Comparison of ENCODE assay signal across 12 mouse cellular contexts in genomic region chr3:129565458-129565857, GRCm38 (mm10). TPM values are rescaled to one million over a fixed set of nuclear protein-coding genes. Genes with fewer than 3 reads are reported as not detected.
DNase-seq lines count a peak whose midpoint lies in the region; ATAC-seq lines count a peak whose summit lies in the region.
"Had no signal": no experiment of that assay in that cellular context is flagged by ENCODE, and none has a peak within 500 bp of the region (broad histone marks: within the 10 kb centered on the region; RNA-seq: fewer than 3 reads in every experiment).

No protein-coding gene starts in this region.

- no peak overlapping the region for H3K4me2 ChIP-seq in heart, embryonic 14.5 days (ENCODE audit: low read length)
- H3K4me2 ChIP-seq in liver, embryonic 12.5 days = peak overlapping the region; percentile 22; the same call in 1 of the 2 replicates
- H3K4me2 ChIP-seq in stomach, embryonic 16.5 days (ENCODE audit: low read depth, low read length) = no peak overlapping the region
- H3K4me2 ChIP-seq in hindbrain, embryonic 12.5 days (replicated peaks) = no peak overlapping the region

- no peak for DNase-seq in heart, postnatal 25 days (ENCODE audit: low spot score)
- peak; percentile 21 for DNase-seq in c-Kit-positive CD71-positive TER-119-negative erythroid progenitor cells, embryonic 14.5 days (ENCODE audit: low read depth)
- DNase-seq in thymus, postnatal 14 days = no peak
- DNase-seq: cerebellum, adult 2 months; forebrain, postnatal 0 days; gastrocnemius, postnatal 10 days; kidney, postnatal 14 days had no signal

- peak overlapping the region; percentile 14 to 26; a peak in 1 of 4 replicates for H3K27ac ChIP-seq in heart, embryonic 14.5 days (replicated peaks in 1 of 2; ENCODE audit: control insufficient read depth in 1 of 2, insufficient read depth in 1 of 2, low read depth in 2 of 2, low read length in 2 of 2)
- H3K27ac ChIP-seq in liver, embryonic 12.5 days = peak overlapping the region; percentile 10
- peak overlapping the region; percentile 36; the same call in 1 of the 2 replicates for H3K27ac ChIP-seq in stomach, embryonic 16.5 days (ENCODE audit: low read length)
- H3K27ac ChIP-seq in hindbrain, embryonic 12.5 days = no peak overlapping the region
- H3K27ac ChIP-seq: limb, embryonic 10.5 days had no signal

- no peaks in the 10 kb centered on the region for H3K36me3 ChIP-seq in heart, embryonic 14.5 days (ENCODE audit: control insufficient read depth, insufficient read depth, low read length)
- peaks cover 8% of the 10 kb centered on the region; the same call in 1 of the 2 replicates for H3K36me3 ChIP-seq in liver, embryonic 12.5 days
- H3K36me3 ChIP-seq in stomach, embryonic 16.5 days (ENCODE audit: control insufficient read depth, insufficient read depth, low read length) = no peaks in the 10 kb centered on the region
- peaks cover 3% of the 10 kb centered on the region; the same call in 1 of the 2 replicates for H3K36me3 ChIP-seq in hindbrain, embryonic 12.5 days

- peaks cover 12 to 21% of the 10 kb centered on the region in 2 experiments for H3K4me1 ChIP-seq in heart, embryonic 14.5 days (ENCODE audit: control insufficient read depth in 2 of 2, insufficient read depth in 2 of 2, low read length in 2 of 2)
- H3K4me1 ChIP-seq in liver, embryonic 12.5 days = peaks cover 26% of the 10 kb centered on the region
- peaks cover 19% of the 10 kb centered on the region for H3K4me1 ChIP-seq in stomach, embryonic 16.5 days (ENCODE audit: control insufficient read depth, insufficient read depth, low read length)
- H3K4me1 ChIP-seq in hindbrain, embryonic 12.5 days = no peaks in the 10 kb centered on the region
- H3K4me1 ChIP-seq: limb, embryonic 10.5 days had no signal

- WGBS in heart, embryonic 14.5 days = 69% methylated on average over 8 of the region's 8 CpGs
- 40% methylated on average over 8 of the region's 8 CpGs for WGBS in liver, embryonic 12.5 days (ENCODE audit: insufficient replicate concordance)
- 78% methylated on average over 8 of the region's 8 CpGs for WGBS in stomach, embryonic 16.5 days
- WGBS in hindbrain, embryonic 12.5 days = 90% methylated on average over 8 of the region's 8 CpGs

- no peak overlapping the region for H3K4me3 ChIP-seq in heart, embryonic 14.5 days (ENCODE audit: control insufficient read depth in 1 of 2, insufficient read depth in 1 of 2, low read depth in 1 of 2, low read length in 2 of 2)
- no peak overlapping the region for H3K4me3 ChIP-seq in liver, embryonic 12.5 days
- H3K4me3 ChIP-seq in stomach, embryonic 16.5 days (replicated peaks; ENCODE audit: low read length) = no peak overlapping the region
- H3K4me3 ChIP-seq in hindbrain, embryonic 12.5 days = no peak overlapping the region
- H3K4me3 ChIP-seq: limb, embryonic 10.5 days had no signal

- no peak overlapping the region for H3K9ac ChIP-seq in heart, embryonic 14.5 days (ENCODE audit: low read length)
- H3K9ac ChIP-seq in liver, embryonic 12.5 days = no peak overlapping the region
- no peak overlapping the region for H3K9ac ChIP-seq in stomach, embryonic 16.5 days (ENCODE audit: low read length)
- H3K9ac ChIP-seq in hindbrain, embryonic 12.5 days = no peak overlapping the region
- H3K9ac ChIP-seq: forebrain, postnatal 0 days had no signal

- no peak for ATAC-seq in heart, embryonic 14.5 days (ENCODE audit: insufficient number of reproducible peaks, insufficient read depth, low FRiP score, low read depth)
- ATAC-seq in liver, embryonic 12.5 days = peak; percentile 75
- 0 out of 2 replicates have a peak, but pooled peaks have one; percentile 28 for ATAC-seq in stomach, embryonic 16.5 days (ENCODE audit: insufficient read depth, low FRiP score)
- ATAC-seq in hindbrain, embryonic 12.5 days (ENCODE audit: low FRiP score) = no peak
- ATAC-seq: forebrain, postnatal 0 days had no signal

- intact Hi-C loops in heart, postnatal 25 days (cut with DNase I) = no loop called here

- H3K27me3 ChIP-seq in heart, embryonic 14.5 days (ENCODE audit: control insufficient read depth, insufficient read depth, low read length) = no peaks in the 10 kb centered on the region
- no peaks in the 10 kb centered on the region for H3K27me3 ChIP-seq in liver, embryonic 12.5 days (replicated peaks)
- no peaks in the 10 kb centered on the region for H3K27me3 ChIP-seq in stomach, embryonic 16.5 days (ENCODE audit: control insufficient read depth, insufficient read depth, low read length)
- no peaks in the 10 kb centered on the region for H3K27me3 ChIP-seq in hindbrain, embryonic 12.5 days

- H3K9me3 ChIP-seq in heart, embryonic 14.5 days (ENCODE audit: control insufficient read depth, low read length) = no peaks in the 10 kb centered on the region
- H3K9me3 ChIP-seq in liver, embryonic 12.5 days (replicated peaks) = no peaks in the 10 kb centered on the region
- no peaks in the 10 kb centered on the region; the same call in 1 of the 2 replicates for H3K9me3 ChIP-seq in stomach, embryonic 16.5 days (replicated peaks; ENCODE audit: control insufficient read depth, low read length)
- no peaks in the 10 kb centered on the region for H3K9me3 ChIP-seq in hindbrain, embryonic 12.5 days (replicated peaks)
- H3K9me3 ChIP-seq: limb, embryonic 10.5 days had no signal

RNA-seq across cellular contexts. Expression of gene Elovl6, which starts 33.3 kb away (rescaled TPM):
- polyA plus RNA-seq in heart, embryonic 14.5 days (2014; fragmentation: Nextera tagmentation; extraction: Ambion mirVana) = 9.1 and 9.8 TPM in 2 replicates
- total RNA-seq in heart, postnatal 25 days (2021) = 1 to 10 TPM; 1.4 to 1.5 TPM
- polyA plus RNA-seq in liver, embryonic 12.5 days (2016; fragmentation: Nextera tagmentation; extraction: Ambion mirVana) = 14.3 and 14.8 TPM in 2 replicates
- polyA plus RNA-seq in stomach, embryonic 16.5 days (2015; fragmentation: Nextera tagmentation; extraction: Ambion mirVana) = 27.5 and 31.5 TPM in 2 replicates
- 33.1 and 39.2 TPM in 2 replicates for polyA plus RNA-seq in hindbrain, embryonic 12.5 days (2016; fragmentation: Nextera tagmentation; extraction: Ambion mirVana)

Comparison
In these comparisons a context has a peak if more than half of its experiments do, and no peak if none do; other contexts are left out.
1. ATAC-seq: peak in liver, embryonic 12.5 days (single experiment) and stomach, embryonic 16.5 days (single experiment); none in heart, embryonic 14.5 days (single experiment) and hindbrain, embryonic 12.5 days (single experiment).